Mouse (Mus musculus) heart, embryonic 13.5 days (tissue): ENCODE results near the gene Gm6040. TPM values are rescaled to one million over a fixed set of nuclear protein-coding genes. Genes with fewer than 3 reads are reported as not detected.

Experiments used
- ATAC-seq: fragments of 200-750 bp; cut with Nextera tagmentation; 2 replicates; pipeline ENCODE4 v1.8.0; 2017; ENCODE audit warnings: moderate TSS enrichment; ENCODE audit not compliant: insufficient number of reproducible peaks, low FRiP score, low TSS enrichment; ENCODE audit errors: extremely low read depth
- H3K27ac ChIP-seq: fragments of 300-500 bp; sonication (generic); replicated peaks from 2 replicates; pipeline ENCODE4 v1.5.1; 2015; ENCODE audit warnings: moderate library complexity, mild to moderate bottlenecking, inconsistent platforms
- H3K27me3 ChIP-seq: fragments of 300-500 bp; sonication (generic); replicated peaks from 2 replicates; pipeline ENCODE4 v1.6.1; 2015; ENCODE audit warnings: mild to moderate bottlenecking, inconsistent platforms
- H3K36me3 ChIP-seq: fragments of 300-500 bp; sonication (generic); 2 replicates; pipeline ENCODE4 v1.6.1; 2015; ENCODE audit warnings: mild to moderate bottlenecking, inconsistent platforms
- H3K4me1 ChIP-seq: fragments of 300-500 bp; sonication (generic); 2 replicates; pipeline ENCODE4 v1.6.1; 2015; ENCODE audit warnings: inconsistent platforms
- H3K4me2 ChIP-seq: fragments of 300-500 bp; sonication (generic); 2 replicates; pipeline ENCODE4 v1.6.1; 2015; ENCODE audit warnings: inconsistent platforms, mild to moderate bottlenecking, moderate library complexity
- H3K4me3 ChIP-seq: fragments of 300-500 bp; sonication (generic); 2 replicates; pipeline ENCODE4 v1.5.1; 2015; ENCODE audit warnings: moderate library complexity, mild to moderate bottlenecking, inconsistent platforms
- H3K9ac ChIP-seq: fragments of 300-500 bp; sonication (generic); 2 replicates; pipeline ENCODE4 v1.6.1; 2015; ENCODE audit warnings: inconsistent platforms, mild to moderate bottlenecking, moderate library complexity
- H3K9me3 ChIP-seq: fragments of 300-500 bp; sonication (generic); 2 replicates; pipeline ENCODE4 v1.6.1; 2016; ENCODE audit warnings: inconsistent platforms
- WGBS: fragments of 180-500 bp; shearing (Covaris S2); methylation state at CpG from one replicate; pipeline ENCODE4 v1.1.7; 2015; ENCODE audit warnings: mixed read lengths; 5-methylcytosine and 5-hydroxymethylcytosine counted together
- polyA plus RNA-seq: library from polyadenylated mRNA; unstranded; fragments of >200 nt; fragmentation: Nextera tagmentation; extraction: Ambion mirVana; gene quantifications from 2 replicates; pipeline ENCODE4 v1.2.1, GENCODE M21; 2015

Gm6040 gene
- polyA plus RNA-seq, result not detected in 2 replicates

GRCm38 (mm10) chr8:20921971-20922370 is at the start of gene Gm6040:
Gm6040 (minus strand) TSS chr8:20922071.
- H3K4me3 ChIP-seq, result no peak within 1 kb of the TSS
- 61% methylated on average over 3 of the region's 3 CpGs for WGBS

GRCm38 (mm10) chr8:20964531-20964930 is 42.7 kb upstream of the Gm6040 start:
- 55% methylated on average over 2 of the region's 2 CpGs for WGBS
- H3K27ac ChIP-seq, result no peak overlapping the region
- no peak for ATAC-seq
- H3K9me3 ChIP-seq, result peaks cover 6% of the 10 kb centered on the region; the same call in 1 of the 2 replicates
- H3K36me3 ChIP-seq, result no peaks in the 10 kb centered on the region
- H3K4me3 ChIP-seq, result no peak overlapping the region
- H3K4me1 ChIP-seq, result no peaks in the 10 kb centered on the region
- no peak overlapping the region for H3K9ac ChIP-seq
- H3K4me2 ChIP-seq, result no peak overlapping the region
- no peaks in the 10 kb centered on the region for H3K27me3 ChIP-seq

More at GRCm38 (mm10) chr8:20921971-20922370, at the start of gene Gm6040:
- Histone ChIP-seq H3K36me3 (no peaks in the 10 kb centered on the region), H3K9ac (no peak within 1 kb of the TSS), H3K27ac (no peak within 1 kb of the TSS), H3K4me2 (no peak within 1 kb of the TSS), H3K9me3 (peaks cover 16% of the 10 kb centered on the region), H3K27me3 (no peaks in the 10 kb centered on the region), H3K4me1 (no peaks in the 10 kb centered on the region)
- no peak for ATAC-seq

GRCm38 (mm10) chr8:20944610-20945009 is 22.7 kb upstream of the Gm6040 start, which contains the start of gene AY761185:
AY761185 (minus strand) TSS chr8:20944710.
- no peak for ATAC-seq
- no peaks in the 10 kb centered on the region for H3K4me1 ChIP-seq
- WGBS, result 51% methylated on average over 3 of the region's 3 CpGs

GRCm38 (mm10) chr8:20912288-20912687 is 9.6 kb downstream of the Gm6040 start:
- Histone ChIP-seq H3K4me3 (no peak overlapping the region), H3K27me3 (no peaks in the 10 kb centered on the region), H3K4me1 (no peaks in the 10 kb centered on the region), H3K9me3 (peaks cover 4% of the 10 kb centered on the region), H3K4me2 (no peak overlapping the region), H3K36me3 (no peaks in the 10 kb centered on the region), H3K27ac (no peak overlapping the region), H3K9ac (no peak overlapping the region)
- 68% methylated on average over 1 of the region's 1 CpGs for WGBS
- no peak for ATAC-seq

More at GRCm38 (mm10) chr8:20944610-20945009, 22.7 kb upstream of the Gm6040 start, which contains the start of gene AY761185:
- H3K4me2 ChIP-seq, result no peak within 1 kb of the TSS
- H3K9ac ChIP-seq, result no peak within 1 kb of the TSS
- no peak within 1 kb of the TSS for H3K4me3 ChIP-seq
- no peak within 1 kb of the TSS for H3K27ac ChIP-seq
- H3K27me3 ChIP-seq, result no peaks in the 10 kb centered on the region
- H3K9me3 ChIP-seq, result peaks cover 16% of the 10 kb centered on the region
- no peaks in the 10 kb centered on the region for H3K36me3 ChIP-seq

- no peak for ATAC-seq
- Histone ChIP-seq H3K4me1 (no peaks in the 10 kb centered on the region), H3K27me3 (no peaks in the 10 kb centered on the region), H3K4me2 (no peak overlapping the region), H3K9ac (no peak overlapping the region), H3K27ac (no peak overlapping the region), H3K9me3 (peaks cover 15% of the 10 kb centered on the region), H3K36me3 (no peaks in the 10 kb centered on the region), H3K4me3 (no peak overlapping the region)
- 42% methylated on average over 2 of the region's 2 CpGs for WGBS
Measured at GRCm38 (mm10) chr8:20908256-20908655, 13.6 kb downstream of the Gm6040 start.

- Histone ChIP-seq H3K4me3 (no peak overlapping the region), H3K9me3 (peaks cover 19% of the 10 kb centered on the region), H3K9ac (no peak overlapping the region), H3K36me3 (no peaks in the 10 kb centered on the region), H3K4me2 (no peak overlapping the region), H3K27me3 (no peaks in the 10 kb centered on the region), H3K4me1 (no peaks in the 10 kb centered on the region), H3K27ac (no peak overlapping the region)
- ATAC-seq, result no peak
- WGBS, result 78% methylated on average over 2 of the region's 2 CpGs
Measured at GRCm38 (mm10) chr8:20907119-20907518, 14.8 kb downstream of the Gm6040 start.

GRCm38 (mm10) chr8:20902527-20902926 is 19.3 kb downstream of the Gm6040 start, which contains the start of gene Gm15056:
Gm15056 (minus strand) TSS chr8:20902627.
- no peak within 1 kb of the TSS for H3K4me2 ChIP-seq
- H3K9ac ChIP-seq, result no peak within 1 kb of the TSS
- peaks cover 33% of the 10 kb centered on the region for H3K9me3 ChIP-seq
- H3K4me1 ChIP-seq, result no peaks in the 10 kb centered on the region
- ATAC-seq, result no peak
- no peak within 1 kb of the TSS for H3K4me3 ChIP-seq
- no peaks in the 10 kb centered on the region for H3K27me3 ChIP-seq
- WGBS, result 30% methylated on average over 2 of the region's 2 CpGs
- H3K36me3 ChIP-seq, result no peaks in the 10 kb centered on the region
- no peak within 1 kb of the TSS for H3K27ac ChIP-seq

- Histone ChIP-seq H3K4me2 (no peak within 1 kb of the TSS), H3K9me3 (peaks cover 8% of the 10 kb centered on the region; the same call in 1 of the 2 replicates), H3K27ac (no peak within 1 kb of the TSS), H3K36me3 (no peaks in the 10 kb centered on the region), H3K9ac (no peak within 1 kb of the TSS), H3K4me1 (no peaks in the 10 kb centered on the region), H3K27me3 (no peaks in the 10 kb centered on the region), H3K4me3 (no peak within 1 kb of the TSS)
- ATAC-seq, result no peak
- 69% methylated on average over 2 of the region's 2 CpGs for WGBS
Measured at GRCm38 (mm10) chr8:20892369-20892768, 29.5 kb downstream of the Gm6040 start, which contains the start of gene Defb33. Defb33 (plus strand) TSS chr8:20892669.

GRCm38 (mm10) chr8:20874608-20875007 is 47.3 kb downstream of the Gm6040 start:
- Histone ChIP-seq H3K4me3 (no peak overlapping the region), H3K27ac (no peak overlapping the region), H3K4me1 (no peaks in the 10 kb centered on the region), H3K9me3 (0 out of 2 replicates have a peak, but pooled peaks cover under 1% of the 10 kb centered on the region), H3K9ac (no peak overlapping the region), H3K36me3 (no peaks in the 10 kb centered on the region), H3K4me2 (no peak overlapping the region), H3K27me3 (no peaks in the 10 kb centered on the region)
- no peak for ATAC-seq
- 36% methylated on average over 6 of the region's 6 CpGs for WGBS

Other genes starting within 250 kb of the Gm6040 start
- gene Defb33, start 29.4 kb downstream of the Gm6040 start, polyA plus RNA-seq, result not detected in 2 replicates
- not detected in 2 replicates for gene Gm15056, start 19.4 kb downstream of the Gm6040 start, polyA plus RNA-seq
- gene AY761185, start 22.6 kb upstream of the Gm6040 start, polyA plus RNA-seq, result not detected in 2 replicates
- gene Defa21, start 103.5 kb upstream of the Gm6040 start, polyA plus RNA-seq, result not detected in 2 replicates
- not detected in 2 replicates for gene Defa23, start 133.0 kb upstream of the Gm6040 start, polyA plus RNA-seq
- gene Defa35, start 143.0 kb upstream of the Gm6040 start, polyA plus RNA-seq, result not detected in 2 replicates
- not detected in 2 replicates for gene Defa25, start 162.4 kb upstream of the Gm6040 start, polyA plus RNA-seq
- not detected in 2 replicates for gene Gm14851, start 174.0 kb upstream of the Gm6040 start, polyA plus RNA-seq
- not detected in 2 replicates for gene Defa30, start 212.6 kb upstream of the Gm6040 start, polyA plus RNA-seq
- not detected in 2 replicates for gene Defa22, start 240.2 kb upstream of the Gm6040 start, polyA plus RNA-seq